Mouse (Mus musculus) E14TG2a.4 (cell line): Measurements from ENCODE around the gene Pde4dip.

Experiments
- H3K27me3 ChIP-seq: 2 replicates; pipeline ENCODE4 v1.6.1; 2014; ENCODE audit warnings: low read length, control low read depth; ENCODE audit not compliant: insufficient read depth
- H3K36me3 ChIP-seq: 2 replicates; pipeline ENCODE4 v1.6.1; 2014; ENCODE audit warnings: low read length, control low read depth; ENCODE audit not compliant: insufficient read depth
- H3K4me1 ChIP-seq: replicated peaks from 2 replicates; pipeline ENCODE4 v1.6.1; 2014; ENCODE audit warnings: low read depth, low read length, control low read depth
- H3K4me3 ChIP-seq: replicated peaks from 2 replicates; pipeline ENCODE4 v1.5.1; 2014; ENCODE audit warnings: mild to moderate bottlenecking, low read length
- H3K9me3 ChIP-seq: 2 replicates; pipeline ENCODE4 v1.6.1; 2014; ENCODE audit warnings: low read length, control low read depth
- CTCF ChIP-seq: conservative IDR thresholded peaks from 2 replicates; pipeline ENCODE4 v1.5.1; 2014; ENCODE audit warnings: low read length
- NANOG ChIP-seq: IDR thresholded peaks from 2 replicates; pipeline ENCODE4 v1.6.1; 2014; ENCODE audit warnings: borderline replicate concordance, low read length, mixed read lengths
- POU5F1 ChIP-seq: IDR thresholded peaks from 2 replicates; pipeline ENCODE4 v1.6.1; 2014; ENCODE audit warnings: low read length, borderline replicate concordance

Gene Pde4dip

DNA sequence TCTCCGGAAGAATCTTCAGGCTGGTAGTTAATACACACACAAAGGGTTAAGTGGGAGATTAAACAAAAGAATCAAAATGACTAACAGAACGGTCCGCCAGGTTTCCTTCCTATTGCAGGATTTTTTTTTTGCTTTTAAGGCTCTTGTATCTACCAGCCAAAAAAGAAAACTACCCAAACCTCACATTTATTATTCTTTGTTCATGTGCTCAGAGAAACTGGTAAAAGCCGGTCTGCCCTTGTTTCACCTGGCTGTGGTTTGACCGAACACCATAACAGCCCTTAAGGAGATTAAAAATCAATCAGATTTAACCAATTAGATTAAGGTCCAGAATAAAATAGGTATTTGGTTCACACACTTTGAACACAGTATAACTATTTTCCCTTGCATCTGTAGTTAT, 124.4 kb downstream of the Pde4dip start:
- H3K27me3 ChIP-seq: peaks cover 16% of the 10 kb centered on the region
- H3K9me3 ChIP-seq: no peaks in the 10 kb centered on the region
- no peak overlapping the region for H3K4me3 ChIP-seq
- no peak for TF ChIP-seq NANOG
- no peak for TF ChIP-seq CTCF
- no peak for TF ChIP-seq POU5F1
- H3K4me1 ChIP-seq: peaks cover 26% of the 10 kb centered on the region
- H3K36me3 ChIP-seq: no peaks in the 10 kb centered on the region

DNA sequence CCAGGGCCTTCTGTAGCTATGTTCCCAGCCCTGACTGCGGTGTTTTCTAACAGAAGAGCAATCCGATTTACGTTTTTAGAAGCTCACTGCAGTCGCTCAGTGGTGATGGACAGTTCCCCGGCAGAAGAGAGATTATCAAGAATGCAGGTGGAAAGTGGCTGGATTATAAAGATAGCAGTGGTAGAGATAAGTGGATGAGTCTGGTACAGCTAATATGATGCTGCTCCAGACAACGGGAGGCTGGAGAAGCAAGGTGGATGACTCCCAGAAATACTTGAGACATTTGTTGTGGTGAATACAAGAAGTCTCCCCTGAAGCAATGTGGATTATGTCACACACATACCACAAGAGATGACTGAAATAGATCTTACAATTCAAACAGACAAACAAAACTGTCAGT, 126.6 kb downstream of the Pde4dip start:
- peaks cover 12% of the 10 kb centered on the region for H3K27me3 ChIP-seq
- TF ChIP-seq CTCF (no peak), NANOG (no peak), POU5F1 (no peak)
- H3K4me1 ChIP-seq: peaks cover 22% of the 10 kb centered on the region
- H3K36me3 ChIP-seq: peaks cover 8% of the 10 kb centered on the region; the same call in 1 of the 2 replicates
- no peak overlapping the region for H3K4me3 ChIP-seq
- no peaks in the 10 kb centered on the region for H3K9me3 ChIP-seq

DNA sequence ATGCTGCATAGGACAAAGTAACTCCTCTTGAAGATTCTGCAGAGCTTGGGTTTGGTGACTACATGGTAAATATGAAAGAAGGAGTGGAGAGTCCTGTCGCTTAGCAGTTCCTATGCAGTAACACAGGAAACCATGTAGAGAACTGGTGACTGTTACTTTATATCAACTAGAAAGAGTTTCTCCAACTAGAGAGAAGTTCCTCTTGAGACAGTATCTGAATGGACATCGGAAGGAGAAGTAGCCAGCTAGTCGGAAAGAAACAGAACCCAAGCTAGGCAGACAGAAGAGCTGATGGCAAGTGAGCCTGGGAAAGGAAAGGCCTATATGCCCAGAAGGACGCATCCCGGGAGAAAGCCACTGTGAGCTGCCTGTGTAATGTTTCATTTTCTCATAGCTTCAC, 127.3 kb downstream of the Pde4dip start:
- Histone ChIP-seq H3K27me3 (peaks cover 4% of the 10 kb centered on the region), H3K4me1 (peaks cover 20% of the 10 kb centered on the region), H3K9me3 (no peaks in the 10 kb centered on the region), H3K36me3 (peaks cover 16% of the 10 kb centered on the region), H3K4me3 (no peak overlapping the region)
- TF ChIP-seq CTCF (no peak), NANOG (no peak), POU5F1 (no peak)

DNA sequence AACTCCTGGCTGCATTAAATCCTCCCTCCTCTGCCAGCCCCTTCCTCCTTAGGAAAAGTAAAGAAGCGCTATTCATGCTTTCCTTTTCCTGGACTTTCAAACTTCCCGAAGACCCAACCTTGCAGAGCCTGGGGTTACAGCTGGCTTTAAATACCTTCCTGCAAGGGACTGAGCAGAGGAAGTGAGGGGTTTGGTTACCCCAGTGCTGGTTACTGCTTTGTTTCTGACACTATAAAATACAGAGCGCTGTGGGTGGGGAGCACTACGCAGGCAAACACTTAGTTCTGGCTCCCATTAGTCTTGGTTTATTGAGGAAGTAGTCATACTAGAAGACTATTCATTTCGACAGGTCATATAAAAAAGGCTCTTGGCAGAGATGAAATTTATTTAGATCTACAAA, 128.7 kb downstream of the Pde4dip start:
- TF ChIP-seq POU5F1 (no peak), NANOG (no peak), CTCF (no peak)
- H3K4me3 ChIP-seq: no peak overlapping the region
- H3K27me3 ChIP-seq: no peaks in the 10 kb centered on the region
- peaks cover 20% of the 10 kb centered on the region for H3K4me1 ChIP-seq
- no peaks in the 10 kb centered on the region for H3K9me3 ChIP-seq
- H3K36me3 ChIP-seq: peaks cover 26% of the 10 kb centered on the region

DNA sequence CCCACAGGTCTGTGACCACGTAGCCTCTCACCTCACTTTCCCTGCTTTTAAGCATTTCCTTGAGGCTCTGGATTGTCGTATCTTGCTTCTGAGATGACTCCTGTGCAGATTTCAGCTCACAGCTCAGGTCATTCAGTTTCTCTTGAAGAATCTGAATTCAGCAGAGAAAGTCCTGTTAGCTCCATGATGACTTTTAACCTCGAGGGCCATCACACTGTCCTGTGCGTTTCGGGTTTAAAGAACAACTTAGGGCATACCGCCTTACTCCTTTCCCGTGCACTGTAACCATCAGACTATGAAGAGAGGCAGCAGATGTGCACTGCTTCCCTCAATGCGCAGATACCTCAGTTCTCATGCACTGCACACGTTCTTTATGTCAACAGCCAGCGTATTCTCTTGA, 131.0 kb downstream of the Pde4dip start:
- Histone ChIP-seq H3K27me3 (no peaks in the 10 kb centered on the region), H3K4me3 (no peak overlapping the region), H3K4me1 (peaks cover 19% of the 10 kb centered on the region), H3K36me3 (peaks cover 42% of the 10 kb centered on the region), H3K9me3 (no peaks in the 10 kb centered on the region)
- no peak for TF ChIP-seq NANOG
- no peak for TF ChIP-seq CTCF
- TF ChIP-seq POU5F1: no peak

DNA sequence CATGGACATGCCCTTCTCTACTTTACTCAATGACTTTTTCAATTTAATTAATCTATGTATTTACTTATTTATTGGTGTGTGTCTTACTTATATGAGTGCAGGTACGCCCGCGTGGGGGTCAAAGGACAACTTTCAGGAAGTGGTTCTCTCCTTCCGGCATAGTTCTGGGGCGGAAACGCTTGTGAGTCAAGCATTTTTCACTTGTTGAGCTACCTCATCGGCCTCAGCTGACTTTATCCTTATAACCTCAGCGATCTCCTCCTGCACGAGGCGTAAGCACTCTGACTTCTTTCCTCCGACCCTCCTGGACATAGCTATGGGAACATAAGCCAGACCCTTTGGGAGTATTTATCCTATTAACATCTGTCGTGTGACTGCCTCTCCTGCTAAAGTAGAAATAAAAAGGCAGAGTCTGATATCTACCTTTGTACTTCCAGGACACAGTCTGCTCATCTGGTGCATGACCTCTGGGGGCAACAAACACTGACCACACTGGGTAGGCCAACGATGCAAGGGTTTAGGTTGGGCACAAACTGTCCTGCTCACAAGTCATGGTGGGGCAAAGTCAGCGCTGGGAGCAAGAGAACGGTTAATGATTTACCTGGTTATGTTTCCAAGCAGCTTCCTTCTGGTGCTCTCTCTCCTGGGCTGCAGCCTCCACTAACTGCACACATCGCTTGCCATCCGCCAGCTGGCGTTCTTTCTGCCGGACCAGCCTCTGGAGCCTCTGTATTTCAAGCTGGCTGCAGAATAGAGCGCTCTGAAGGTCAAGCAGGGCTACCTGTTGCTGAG, 132.0 kb downstream of the Pde4dip start:
- Histone ChIP-seq H3K36me3 (peaks cover 42% of the 10 kb centered on the region), H3K4me1 (peaks cover 28% of the 10 kb centered on the region), H3K9me3 (no peaks in the 10 kb centered on the region), H3K4me3 (peak overlapping the region; percentile 43), H3K27me3 (0 out of 2 replicates have a peak, but pooled peaks cover 3% of the 10 kb centered on the region)
- no peak for TF ChIP-seq CTCF
- TF ChIP-seq NANOG: no peak
- no peak for TF ChIP-seq POU5F1

DNA sequence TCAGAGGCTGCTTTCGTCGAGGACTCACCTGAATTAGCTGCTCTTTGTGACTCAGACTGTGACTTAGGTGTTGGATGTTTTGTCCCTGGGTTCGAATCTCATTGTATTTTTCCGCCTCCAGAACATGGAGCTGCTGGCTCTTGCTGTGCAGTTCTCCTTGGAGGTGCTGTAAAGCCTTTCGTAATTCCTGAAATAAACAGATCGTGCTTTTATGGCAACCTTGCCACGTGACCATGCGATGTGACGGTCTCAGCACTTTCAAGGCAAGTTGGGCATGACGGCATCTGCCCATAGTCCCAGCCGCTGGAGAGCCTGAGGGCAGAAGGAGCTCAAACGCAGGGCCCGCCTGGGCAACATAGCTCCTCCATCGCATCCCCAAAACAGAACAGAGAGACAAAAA, 133.1 kb downstream of the Pde4dip start:
- peaks cover 42% of the 10 kb centered on the region for H3K36me3 ChIP-seq
- 0 out of 2 replicates have a peak, but pooled peaks cover 3% of the 10 kb centered on the region for H3K27me3 ChIP-seq
- H3K4me1 ChIP-seq: peaks cover 39% of the 10 kb centered on the region
- no peak overlapping the region for H3K4me3 ChIP-seq
- H3K9me3 ChIP-seq: no peaks in the 10 kb centered on the region
- TF ChIP-seq POU5F1 (no peak), CTCF (no peak), NANOG (no peak)

DNA sequence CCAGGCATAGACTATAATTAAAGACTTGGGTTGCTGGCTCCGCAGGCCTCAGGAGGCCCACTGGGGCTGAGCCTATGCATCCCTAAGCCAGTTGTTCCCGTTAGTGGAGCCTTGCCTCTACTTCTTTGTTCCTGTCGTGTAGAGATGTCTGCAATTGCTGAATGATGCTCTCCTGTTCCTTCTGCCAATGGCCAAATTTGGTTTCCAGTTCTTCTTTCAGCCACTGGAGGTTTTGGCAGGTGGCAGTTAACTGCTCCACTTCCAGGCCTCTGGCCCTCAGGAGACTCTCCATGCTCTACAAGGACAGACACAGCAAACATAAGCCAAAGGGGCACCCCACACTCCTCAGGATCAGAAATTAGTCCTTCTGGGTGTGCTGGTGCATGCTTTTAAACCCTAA, 135.6 kb downstream of the Pde4dip start:
- no peaks in the 10 kb centered on the region for H3K9me3 ChIP-seq
- 0 out of 2 replicates have a peak, but pooled peaks cover 3% of the 10 kb centered on the region for H3K27me3 ChIP-seq
- H3K4me3 ChIP-seq: no peak overlapping the region
- no peak for TF ChIP-seq CTCF
- no peak for TF ChIP-seq POU5F1
- TF ChIP-seq NANOG: no peak
- peaks cover 43% of the 10 kb centered on the region for H3K4me1 ChIP-seq
- H3K36me3 ChIP-seq: peaks cover 61% of the 10 kb centered on the region
